Mouse (Mus musculus) heart, adult 2 months (tissue): ENCODE data around the gene Fdxr.

Source experiments
- CTCF ChIP-seq: fragments of 200-600 bp; IDR thresholded peaks from 2 replicates; pipeline ENCODE4 v1.8.1; 2022; ENCODE audit warnings: antibody characterized with exemption, mild to moderate bottlenecking, moderate library complexity
- EP300 ChIP-seq: fragments of 200-500 bp; IDR thresholded peaks from 2 replicates; pipeline ENCODE4 v1.6.1; 2011; ENCODE audit warnings: low read depth, low read length, control low read depth; ENCODE audit not compliant: insufficient read depth
- POLR2A ChIP-seq: fragments of 200-500 bp; IDR thresholded peaks from 2 replicates; pipeline ENCODE4 v1.6.1; 2011; ENCODE audit warnings: mild to moderate bottlenecking, low read depth, low read length, control low read depth; ENCODE audit not compliant: insufficient read depth

DNA sequence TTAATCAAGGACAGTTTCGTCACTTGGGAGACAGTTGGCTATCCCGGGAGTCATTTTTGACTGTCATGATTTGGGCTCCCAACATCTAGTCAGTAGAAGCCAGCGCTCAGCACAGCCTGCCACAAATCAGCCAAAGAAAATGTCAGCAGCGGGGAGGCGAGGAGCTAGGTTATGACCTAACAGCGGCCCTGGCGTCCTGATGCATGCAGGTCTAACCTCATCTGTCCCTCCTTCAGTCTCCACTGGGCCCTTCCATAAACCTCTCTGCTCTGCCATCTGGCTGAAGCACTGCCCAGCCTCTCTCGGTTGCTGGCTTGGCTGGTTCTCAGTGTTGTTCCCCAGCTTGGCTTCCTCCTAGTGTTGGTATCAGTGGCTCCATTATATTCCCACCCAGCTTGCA, 5.4 kb upstream of the Fdxr start:
- TF ChIP-seq CTCF (no peak), POLR2A (no peak), EP300 (no peak)
